Comparison of ENCODE assay signal across 23 mouse cellular contexts in the genomic region with DNA sequence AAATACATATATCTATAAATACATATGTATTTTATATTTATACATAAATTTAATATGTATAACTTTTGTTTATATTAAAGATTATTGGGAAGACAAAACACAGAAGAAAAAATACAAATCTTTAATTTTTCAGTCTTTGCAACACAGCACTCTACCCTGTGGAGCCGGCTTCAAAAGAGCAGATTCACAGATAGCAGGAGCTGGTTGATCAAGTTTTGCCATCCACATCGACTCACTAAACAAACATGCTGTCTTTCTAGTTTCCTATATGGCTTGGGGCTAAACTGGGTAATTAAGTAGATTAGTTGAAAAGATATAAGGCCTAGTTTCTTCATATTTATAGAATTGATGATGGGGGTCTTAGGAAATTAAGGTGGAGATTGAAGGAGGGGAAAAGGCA.
"Had no signal": no experiment of that assay in that cellular context is flagged by ENCODE, and none has a peak within 500 bp of the region (broad histone marks: within the 10 kb centered on the region; RNA-seq: fewer than 3 reads in every experiment).

No protein-coding gene starts in this region.

- ATAC-seq: liver, postnatal 0 days; lung, postnatal 0 days; midbrain, embryonic 13.5 days; midbrain, embryonic 16.5 days had no signal

- H3K9ac ChIP-seq: limb, embryonic 15.5 days; liver, embryonic 14.5 days; liver, postnatal 0 days; lung, embryonic 14.5 days; midbrain, embryonic 13.5 days; stomach, embryonic 15.5 days had no signal

- H3K9me3 ChIP-seq: limb, embryonic 15.5 days; megakaryocyte, embryonic 14.5 days; midbrain, embryonic 10.5 days; midbrain, embryonic 13.5 days; stomach, embryonic 15.5 days had no signal

- H3K4me2 ChIP-seq: limb, embryonic 15.5 days; liver, embryonic 11.5 days; lung, embryonic 14.5 days; midbrain, embryonic 13.5 days; stomach, embryonic 15.5 days had no signal

- H3K27ac ChIP-seq: kidney, postnatal 0 days; layer of hippocampus, adult 2 months; limb, embryonic 15.5 days; liver, embryonic 14.5 days; midbrain, embryonic 10.5 days; midbrain, embryonic 13.5 days; stomach, embryonic 15.5 days had no signal

- H3K36me3 ChIP-seq: limb, embryonic 15.5 days; midbrain, embryonic 10.5 days; midbrain, embryonic 13.5 days; stomach, embryonic 15.5 days had no signal

- DNase-seq: kidney, adult 2 months; kidney, postnatal 25 days; layer of hippocampus, adult 9-11 months; liver, postnatal 0 days; lung, embryonic 14.5 days; lung, postnatal 36 days; right cerebral cortex, adult 18-20 months; right cerebral cortex, postnatal 25 days; spleen, adult 18-20 months; thymus, adult 18-20 months; thymus, postnatal 36 days had no signal

- H3K27me3 ChIP-seq: limb, embryonic 15.5 days; megakaryocyte, embryonic 14.5 days; midbrain, embryonic 13.5 days; stomach, embryonic 15.5 days had no signal

- H3K4me3 ChIP-seq: layer of hippocampus, adult 2 months; limb, embryonic 15.5 days; megakaryocyte, embryonic 14.5 days; midbrain, embryonic 10.5 days; midbrain, embryonic 13.5 days; myocyte; stomach, embryonic 15.5 days had no signal

- H3K4me1 ChIP-seq: limb, embryonic 15.5 days; megakaryocyte, embryonic 14.5 days; midbrain, embryonic 10.5 days; midbrain, embryonic 13.5 days; stomach, embryonic 15.5 days had no signal
